Mouse (Mus musculus): ENCODE measurements around the gene Clrn1. TPM values are rescaled to one million over a fixed set of nuclear protein-coding genes. Genes with fewer than 3 reads are reported as not detected.

The Clrn1 gene
- polyA plus RNA-seq, 1 experiment from 2014 or later, result 0.95 TPM

- no peak for ATAC-seq
- Histone ChIP-seq H3K9ac (ENCODE audit: low read depth, low read length) (no peak overlapping the region), H3K36me3 (ENCODE audit: control insufficient read depth, insufficient read depth, low read length) (no peaks in the 10 kb centered on the region), H3K27me3 (ENCODE audit: control insufficient read depth, insufficient read depth, low read depth, low read length) (peaks cover 7% of the 10 kb centered on the region), H3K4me1 (ENCODE audit: control insufficient read depth, insufficient read depth, low read length) (peaks cover 4% of the 10 kb centered on the region; the same call in 1 of the 2 replicates), H3K27ac (ENCODE audit: low read length) (no peak overlapping the region), H3K4me2 (ENCODE audit: low read length) (no peak overlapping the region), H3K4me3 (ENCODE audit: low read depth, low read length) (no peak overlapping the region), H3K9me3 (replicated peaks; ENCODE audit: control insufficient read depth, low read length, poor library complexity, severe bottlenecking) (no peaks in the 10 kb centered on the region)
- 24% methylated on average over 6 of the region's 6 CpGs for WGBS
These were observed 67.8 kb downstream of the Clrn1 start for GRCm38 (mm10) chr3:58817337-58817736.

- Histone ChIP-seq H3K9me3 (replicated peaks; ENCODE audit: control insufficient read depth, low read length, poor library complexity, severe bottlenecking) (no peaks in the 10 kb centered on the region), H3K4me1 (ENCODE audit: control insufficient read depth, insufficient read depth, low read length) (no peaks in the 10 kb centered on the region; the same call in 1 of the 2 replicates), H3K4me2 (ENCODE audit: low read length) (no peak overlapping the region), H3K27me3 (ENCODE audit: control insufficient read depth, insufficient read depth, low read depth, low read length) (peaks cover 4% of the 10 kb centered on the region; the same call in 1 of the 2 replicates), H3K4me3 (ENCODE audit: low read depth, low read length) (no peak overlapping the region), H3K36me3 (ENCODE audit: control insufficient read depth, insufficient read depth, low read length) (no peaks in the 10 kb centered on the region), H3K9ac (ENCODE audit: low read depth, low read length) (no peak overlapping the region), H3K27ac (ENCODE audit: low read length) (no peak overlapping the region)
- no peak for ATAC-seq
- 80% methylated on average over 3 of the region's 3 CpGs for WGBS
These were observed 70.9 kb downstream of the Clrn1 start for GRCm38 (mm10) chr3:58814191-58814590.

GRCm38 (mm10) chr3:58810353-58810752, 74.8 kb downstream of the Clrn1 start:
- no peaks in the 10 kb centered on the region for H3K27me3 ChIP-seq (ENCODE audit: control insufficient read depth, insufficient read depth, low read depth, low read length)
- H3K36me3 ChIP-seq (ENCODE audit: control insufficient read depth, insufficient read depth, low read length), result no peaks in the 10 kb centered on the region
- H3K4me1 ChIP-seq (ENCODE audit: control insufficient read depth, insufficient read depth, low read length), result no peaks in the 10 kb centered on the region
- no peak overlapping the region for H3K4me3 ChIP-seq (ENCODE audit: low read depth, low read length)
- WGBS, result 72% methylated on average over 11 of the region's 11 CpGs
- H3K9ac ChIP-seq (ENCODE audit: low read depth, low read length), result no peak overlapping the region
- H3K4me2 ChIP-seq (ENCODE audit: low read length), result no peak overlapping the region
- no peaks in the 10 kb centered on the region for H3K9me3 ChIP-seq (replicated peaks; ENCODE audit: control insufficient read depth, low read length, poor library complexity, severe bottlenecking)
- H3K27ac ChIP-seq (ENCODE audit: low read length), result no peak overlapping the region
- ATAC-seq, result 0 out of 2 replicates have a peak, but pooled peaks have one; percentile 15

GRCm38 (mm10) chr3:58809111-58809915, 75.8 kb downstream of the Clrn1 start:
- Histone ChIP-seq H3K9me3 (replicated peaks; ENCODE audit: control insufficient read depth, low read length, poor library complexity, severe bottlenecking) (no peaks in the 10 kb centered on the region), H3K27ac (ENCODE audit: low read length) (no peak overlapping the region), H3K9ac (ENCODE audit: low read depth, low read length) (no peak overlapping the region), H3K27me3 (ENCODE audit: control insufficient read depth, insufficient read depth, low read depth, low read length) (no peaks in the 10 kb centered on the region), H3K36me3 (ENCODE audit: control insufficient read depth, insufficient read depth, low read length) (no peaks in the 10 kb centered on the region), H3K4me3 (ENCODE audit: low read depth, low read length) (no peak overlapping the region), H3K4me2 (ENCODE audit: low read length) (no peak overlapping the region), H3K4me1 (ENCODE audit: control insufficient read depth, insufficient read depth, low read length) (no peaks in the 10 kb centered on the region)
- peak; percentile 70 for ATAC-seq
- WGBS, result 24% methylated on average over 12 of the region's 12 CpGs

- H3K9ac ChIP-seq (ENCODE audit: low read depth, low read length), result no peak overlapping the region
- H3K4me2 ChIP-seq (ENCODE audit: low read length), result no peak overlapping the region
- H3K27me3 ChIP-seq (ENCODE audit: control insufficient read depth, insufficient read depth, low read depth, low read length), result no peaks in the 10 kb centered on the region
- no peak overlapping the region for H3K4me3 ChIP-seq (ENCODE audit: low read depth, low read length)
- H3K27ac ChIP-seq (ENCODE audit: low read length), result no peak overlapping the region
- WGBS, result 81% methylated on average over 5 of the region's 5 CpGs
- no peaks in the 10 kb centered on the region for H3K4me1 ChIP-seq (ENCODE audit: control insufficient read depth, insufficient read depth, low read length)
- no peaks in the 10 kb centered on the region for H3K9me3 ChIP-seq (replicated peaks; ENCODE audit: control insufficient read depth, low read length, poor library complexity, severe bottlenecking)
- ATAC-seq, result 0 out of 2 replicates have a peak, but pooled peaks have one; percentile 3
- no peaks in the 10 kb centered on the region for H3K36me3 ChIP-seq (ENCODE audit: control insufficient read depth, insufficient read depth, low read length)
These were observed 76.5 kb downstream of the Clrn1 start for GRCm38 (mm10) chr3:58808636-58809035.

- 90% methylated on average over 6 of the region's 6 CpGs for WGBS
- no peak overlapping the region for H3K4me2 ChIP-seq (ENCODE audit: low read length)
- no peak for ATAC-seq
- H3K36me3 ChIP-seq (ENCODE audit: control insufficient read depth, insufficient read depth, low read length), result no peaks in the 10 kb centered on the region
- no peak overlapping the region for H3K27ac ChIP-seq (ENCODE audit: low read length)
- H3K4me3 ChIP-seq (ENCODE audit: low read depth, low read length), result no peak overlapping the region
- H3K9ac ChIP-seq (ENCODE audit: low read depth, low read length), result no peak overlapping the region
- H3K9me3 ChIP-seq (replicated peaks; ENCODE audit: control insufficient read depth, low read length, poor library complexity, severe bottlenecking), result no peaks in the 10 kb centered on the region
- no peaks in the 10 kb centered on the region for H3K4me1 ChIP-seq (ENCODE audit: control insufficient read depth, insufficient read depth, low read length)
- H3K27me3 ChIP-seq (ENCODE audit: control insufficient read depth, insufficient read depth, low read depth, low read length), result no peaks in the 10 kb centered on the region
These were observed 80.4 kb downstream of the Clrn1 start for GRCm38 (mm10) chr3:58804745-58805144.

GRCm38 (mm10) chr3:58798676-58799075, 86.5 kb downstream of the Clrn1 start:
- no peaks in the 10 kb centered on the region for H3K9me3 ChIP-seq (replicated peaks; ENCODE audit: control insufficient read depth, low read length, poor library complexity, severe bottlenecking)
- 72% methylated on average over 4 of the region's 4 CpGs for WGBS
- no peaks in the 10 kb centered on the region for H3K27me3 ChIP-seq (ENCODE audit: control insufficient read depth, insufficient read depth, low read depth, low read length)
- no peak overlapping the region for H3K4me3 ChIP-seq (ENCODE audit: low read depth, low read length)
- no peak for ATAC-seq
- H3K4me1 ChIP-seq (ENCODE audit: control insufficient read depth, insufficient read depth, low read length), result no peaks in the 10 kb centered on the region
- H3K36me3 ChIP-seq (ENCODE audit: control insufficient read depth, insufficient read depth, low read length), result no peaks in the 10 kb centered on the region
- H3K4me2 ChIP-seq (ENCODE audit: low read length), result no peak overlapping the region
- H3K27ac ChIP-seq (ENCODE audit: low read length), result no peak overlapping the region
- no peak overlapping the region for H3K9ac ChIP-seq (ENCODE audit: low read depth, low read length)

- H3K9me3 ChIP-seq (replicated peaks; ENCODE audit: control insufficient read depth, low read length, poor library complexity, severe bottlenecking), result no peaks in the 10 kb centered on the region
- no peaks in the 10 kb centered on the region for H3K4me1 ChIP-seq (ENCODE audit: control insufficient read depth, insufficient read depth, low read length)
- H3K4me3 ChIP-seq (ENCODE audit: low read depth, low read length), result no peak overlapping the region
- peak; percentile 59; the same call in 1 of the 2 replicates for ATAC-seq
- H3K27ac ChIP-seq (ENCODE audit: low read length), result no peak overlapping the region
- no peaks in the 10 kb centered on the region for H3K27me3 ChIP-seq (ENCODE audit: control insufficient read depth, insufficient read depth, low read depth, low read length)
- H3K4me2 ChIP-seq (ENCODE audit: low read length), result no peak overlapping the region
- WGBS, result 77% methylated on average over 8 of the region's 8 CpGs
- H3K36me3 ChIP-seq (ENCODE audit: control insufficient read depth, insufficient read depth, low read length), result no peaks in the 10 kb centered on the region
- no peak overlapping the region for H3K9ac ChIP-seq (ENCODE audit: low read depth, low read length)
These were observed 86.9 kb downstream of the Clrn1 start for GRCm38 (mm10) chr3:58798245-58798644.

Measured in midbrain, embryonic 16.5 days (tissue).